Mouse (Mus musculus) lung, embryonic 15.5 days (tissue): ENCODE results near the gene Zfp628. TPM values are rescaled to one million over a fixed set of nuclear protein-coding genes. Genes with fewer than 3 reads are reported as not detected.
A peak's percentile ranks its signal among the peaks of the same experiment; 100 is the strongest.

Experiments
- ATAC-seq: fragments of 200-750 bp; cut with Nextera tagmentation; 2 replicates; pipeline ENCODE4 v1.8.0; 2017; ENCODE audit warnings: moderate number of reproducible peaks, borderline replicate concordance; ENCODE audit not compliant: low FRiP score, low TSS enrichment; ENCODE audit errors: extremely low read depth
- H3K27ac ChIP-seq: fragments of 300-500 bp; sonication (generic); 2 replicates; pipeline ENCODE4 v1.5.1; 2015; ENCODE audit warnings: moderate library complexity, mild to moderate bottlenecking, inconsistent platforms
- H3K27me3 ChIP-seq: fragments of 300-500 bp; sonication (generic); 2 replicates; pipeline ENCODE4 v1.6.1; 2015; ENCODE audit warnings: inconsistent platforms
- H3K36me3 ChIP-seq: fragments of 300-500 bp; sonication (generic); 2 replicates; pipeline ENCODE4 v1.6.1; 2015; ENCODE audit warnings: inconsistent platforms
- H3K4me1 ChIP-seq: fragments of 300-500 bp; sonication (generic); 2 replicates; pipeline ENCODE4 v1.6.1; 2015; ENCODE audit warnings: inconsistent platforms
- H3K4me2 ChIP-seq: fragments of 300-500 bp; sonication (generic); 2 replicates; pipeline ENCODE4 v1.6.1; 2015; ENCODE audit warnings: inconsistent platforms, mild to moderate bottlenecking, moderate library complexity
- H3K4me3 ChIP-seq: fragments of 300-500 bp; sonication (generic); 2 replicates; pipeline ENCODE4 v1.5.1; 2015; ENCODE audit warnings: mild to moderate bottlenecking, inconsistent platforms
- H3K9ac ChIP-seq: fragments of 300-500 bp; sonication (generic); 2 replicates; pipeline ENCODE4 v1.6.1; 2015; ENCODE audit warnings: inconsistent platforms
- H3K9me3 ChIP-seq: fragments of 300-500 bp; sonication (generic); 2 replicates; pipeline ENCODE4 v1.6.1; 2016; ENCODE audit warnings: inconsistent platforms
- WGBS: fragments of 180-500 bp; shearing (Covaris S2); methylation state at CpG from one replicate; pipeline ENCODE4 v1.1.7; 2015; 5-methylcytosine and 5-hydroxymethylcytosine counted together
- polyA plus RNA-seq: library from polyadenylated mRNA; unstranded; fragments of >200 nt; fragmentation: Nextera tagmentation; extraction: Ambion mirVana; gene quantifications from 2 replicates; pipeline ENCODE4 v1.2.1, GENCODE M21; 2015

Gene Zfp628
- polyA plus RNA-seq, 1 experiment from 2014 or later, result 3.4 TPM

DNA sequence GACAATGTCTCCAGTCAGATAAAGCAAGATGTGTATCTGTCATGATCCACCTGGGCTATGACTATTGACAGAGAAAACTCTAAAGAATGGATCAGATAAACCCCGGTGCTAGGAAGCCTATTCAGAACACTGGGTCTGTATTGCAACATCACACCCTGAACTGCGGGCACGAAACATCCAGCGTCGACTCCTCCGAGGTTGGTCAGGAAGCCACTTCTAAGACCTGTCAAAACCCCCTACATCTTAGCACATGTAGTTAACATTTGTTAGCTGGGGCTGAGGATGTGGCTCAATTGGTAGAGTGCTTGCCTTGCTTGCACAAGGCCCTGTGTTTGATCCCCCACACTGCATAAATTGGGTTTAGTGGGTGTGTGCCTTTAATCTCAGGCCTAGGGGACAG lies 33.4 kb downstream of the Zfp628 start:
- Histone ChIP-seq H3K9ac (no peak overlapping the region), H3K27ac (no peak overlapping the region), H3K4me1 (peaks cover 4% of the 10 kb centered on the region), H3K4me3 (no peak overlapping the region), H3K4me2 (no peak overlapping the region), H3K9me3 (no peaks in the 10 kb centered on the region), H3K36me3 (no peaks in the 10 kb centered on the region), H3K27me3 (no peaks in the 10 kb centered on the region)
- 29% methylated on average over 6 of the region's 6 CpGs for WGBS
- ATAC-seq, result no peak

DNA sequence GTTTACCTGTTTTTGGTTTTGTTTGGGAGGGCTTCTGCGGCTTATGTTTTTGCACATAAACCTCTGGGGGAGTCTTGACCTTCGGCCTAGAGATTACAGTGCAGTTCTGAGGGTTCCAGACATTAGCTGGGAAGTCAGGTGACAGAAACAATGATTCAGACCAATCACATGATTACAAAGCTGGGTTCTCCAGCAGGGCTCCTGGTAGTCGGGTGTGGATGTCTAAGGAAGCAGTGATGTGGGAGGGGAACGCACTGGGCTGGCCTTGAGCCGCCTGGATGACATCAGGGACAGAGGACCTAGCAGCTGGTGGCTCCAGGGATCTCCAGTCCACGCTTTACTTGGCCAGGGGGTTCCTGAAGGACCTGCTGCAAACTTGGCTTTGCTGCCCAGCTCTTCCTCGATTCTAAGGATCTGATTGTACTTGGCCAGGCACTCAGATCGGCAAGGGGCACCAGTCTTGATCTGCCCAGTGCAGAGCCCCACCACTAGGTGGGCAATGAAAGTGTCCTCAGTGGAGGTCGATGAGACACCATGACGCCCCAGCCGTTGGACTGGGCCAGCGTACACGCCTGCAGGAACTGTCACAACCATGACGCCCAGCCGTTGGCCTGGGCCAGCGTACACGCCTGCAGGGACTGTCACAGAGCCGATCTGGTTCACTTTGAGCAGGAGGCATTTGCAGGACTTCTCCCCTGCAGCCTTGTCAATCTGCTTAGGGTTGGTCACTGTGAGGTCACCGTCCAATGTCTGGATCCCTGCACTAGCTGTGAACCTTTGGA lies 35.7 kb downstream of the Zfp628 start:
- Histone ChIP-seq H3K36me3 (no peaks in the 10 kb centered on the region), H3K4me1 (peaks cover 12% of the 10 kb centered on the region), H3K4me2 (no peak overlapping the region), H3K4me3 (no peak overlapping the region), H3K9me3 (no peaks in the 10 kb centered on the region), H3K9ac (no peak overlapping the region), H3K27me3 (no peaks in the 10 kb centered on the region), H3K27ac (no peak overlapping the region)
- 79% methylated on average over 19 of the region's 19 CpGs for WGBS
- no peak for ATAC-seq

DNA sequence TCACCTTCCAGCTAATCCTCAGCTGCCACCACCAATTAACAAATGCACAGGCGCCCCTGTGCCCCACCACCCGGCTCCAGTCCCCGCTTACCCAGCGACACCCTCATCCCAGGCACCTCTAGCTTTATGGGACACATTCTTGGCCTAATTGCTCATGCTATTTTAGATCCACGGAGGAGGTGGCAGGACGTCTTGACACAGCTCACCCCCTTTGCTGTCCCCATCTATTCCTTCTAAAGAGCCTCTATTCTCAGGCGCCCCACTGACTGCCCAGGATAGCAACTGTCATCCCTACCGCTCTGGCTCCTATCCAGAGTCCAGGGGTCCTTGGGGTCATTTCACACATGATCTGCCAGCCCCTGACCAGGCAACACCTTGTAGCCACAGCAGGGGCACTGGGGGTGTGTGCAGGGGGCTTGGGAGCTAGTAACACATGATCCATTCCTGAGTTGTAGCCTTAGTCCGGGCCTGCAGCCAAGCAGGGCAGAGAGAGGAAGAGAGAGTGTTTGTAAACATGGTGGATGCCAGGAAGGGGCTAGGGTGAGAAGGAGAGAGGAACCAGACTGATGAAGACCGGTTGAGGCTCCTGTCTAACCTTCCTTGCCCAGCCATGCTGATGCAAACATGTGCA lies 38.9 kb downstream of the Zfp628 start:
- peak; percentile 73 for ATAC-seq
- no peaks in the 10 kb centered on the region for H3K27me3 ChIP-seq
- no peak overlapping the region for H3K9ac ChIP-seq
- WGBS, result 7% methylated on average over 10 of the region's 10 CpGs
- H3K4me3 ChIP-seq, result no peak overlapping the region
- peaks cover 12% of the 10 kb centered on the region for H3K4me1 ChIP-seq
- no peaks in the 10 kb centered on the region for H3K9me3 ChIP-seq
- no peak overlapping the region for H3K4me2 ChIP-seq
- H3K27ac ChIP-seq, result no peak overlapping the region
- no peaks in the 10 kb centered on the region for H3K36me3 ChIP-seq

DNA sequence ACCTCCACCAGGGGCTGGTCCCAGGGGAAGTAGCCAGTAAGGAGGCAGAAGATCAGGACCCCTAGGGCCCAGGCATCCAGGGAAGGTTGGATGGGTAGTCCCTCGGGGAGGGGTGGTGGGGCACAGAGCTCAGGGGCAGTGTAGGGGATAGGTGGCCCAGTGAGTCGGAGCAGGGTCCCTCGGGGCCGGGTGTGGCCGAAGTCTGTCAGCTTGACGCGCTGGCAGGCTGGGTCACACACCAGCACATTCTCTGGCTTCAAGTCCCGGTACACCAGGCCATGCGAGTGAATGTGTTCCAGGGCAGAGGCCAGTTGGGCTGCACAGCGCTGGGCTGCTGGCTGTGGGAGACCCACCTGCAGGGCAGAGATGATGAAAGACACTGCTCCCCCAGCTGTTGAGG lies 42.3 kb downstream of the Zfp628 start:
- Histone ChIP-seq H3K27me3 (no peaks in the 10 kb centered on the region), H3K27ac (no peak overlapping the region), H3K4me1 (peaks cover 12% of the 10 kb centered on the region), H3K4me3 (no peak overlapping the region), H3K36me3 (no peaks in the 10 kb centered on the region), H3K9me3 (no peaks in the 10 kb centered on the region), H3K4me2 (no peak overlapping the region), H3K9ac (no peak overlapping the region)
- 80% methylated on average over 10 of the region's 10 CpGs for WGBS
- no peak for ATAC-seq

DNA sequence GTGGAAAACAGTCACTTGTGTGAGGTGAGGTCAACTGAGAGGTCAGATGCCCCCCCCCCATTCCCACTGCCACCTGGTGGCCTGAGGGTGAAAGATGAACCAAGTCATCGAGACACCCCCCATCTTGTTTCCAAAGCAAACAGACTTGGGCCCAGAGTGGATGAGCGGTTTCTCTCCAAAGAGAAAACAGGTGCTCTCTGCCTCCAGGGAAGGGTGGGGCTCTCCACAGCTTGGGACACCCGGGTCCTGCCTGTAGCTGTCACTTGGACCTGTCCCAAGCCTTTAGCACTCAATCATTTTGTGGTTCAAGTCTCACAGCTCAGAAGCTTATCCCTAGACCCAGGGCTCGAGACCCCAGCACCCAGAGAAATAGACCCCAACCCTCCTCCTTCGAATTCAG lies 48.5 kb downstream of the Zfp628 start:
- H3K9me3 ChIP-seq, result no peaks in the 10 kb centered on the region
- H3K4me3 ChIP-seq, result no peak overlapping the region
- H3K27me3 ChIP-seq, result no peaks in the 10 kb centered on the region
- no peak overlapping the region for H3K4me2 ChIP-seq
- H3K36me3 ChIP-seq, result no peaks in the 10 kb centered on the region
- 56% methylated on average over 5 of the region's 5 CpGs for WGBS
- peaks cover 4% of the 10 kb centered on the region; the same call in 1 of the 2 replicates for H3K4me1 ChIP-seq
- H3K27ac ChIP-seq, result no peak overlapping the region
- no peak overlapping the region for H3K9ac ChIP-seq
- no peak for ATAC-seq

DNA sequence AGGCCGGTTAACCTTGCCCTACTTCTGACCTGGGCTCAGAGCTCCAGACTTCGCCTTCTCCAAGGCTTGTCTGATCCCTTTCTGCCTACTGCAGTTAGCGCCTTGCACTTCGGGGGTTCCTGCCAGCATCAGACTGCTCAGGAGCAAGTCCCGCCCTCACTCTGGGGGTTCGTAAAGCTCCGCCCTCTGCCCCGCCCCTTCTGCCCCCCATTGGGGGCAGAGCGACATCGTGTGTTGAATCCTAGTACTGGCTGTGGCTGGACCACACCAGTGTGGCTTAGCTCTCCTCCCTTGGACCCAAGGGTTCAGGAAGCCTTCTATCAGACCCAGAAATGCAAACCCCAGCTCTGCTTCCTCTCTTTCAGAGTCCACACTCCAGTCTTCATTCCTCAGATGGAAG lies 49.3 kb downstream of the Zfp628 start, which contains the start of gene Sbk2:
TSS of gene Sbk2 (minus strand) at position 135 of the 400 bp plus-strand sequence.
- 3% methylated on average over 10 of the region's 10 CpGs for WGBS
- Histone ChIP-seq H3K4me2 (peak within 1 kb of the TSS; percentile 27; the same call in 1 of the 2 replicates), H3K27ac (no peak within 1 kb of the TSS), H3K36me3 (no peaks in the 10 kb centered on the region), H3K4me1 (peaks cover 4% of the 10 kb centered on the region; the same call in 1 of the 2 replicates), H3K27me3 (no peaks in the 10 kb centered on the region), H3K9ac (no peak within 1 kb of the TSS), H3K4me3 (0 out of 2 replicates have a peak within 1 kb of the TSS, but pooled peaks have one; percentile 5), H3K9me3 (no peaks in the 10 kb centered on the region)
- peak; percentile 93 for ATAC-seq

DNA sequence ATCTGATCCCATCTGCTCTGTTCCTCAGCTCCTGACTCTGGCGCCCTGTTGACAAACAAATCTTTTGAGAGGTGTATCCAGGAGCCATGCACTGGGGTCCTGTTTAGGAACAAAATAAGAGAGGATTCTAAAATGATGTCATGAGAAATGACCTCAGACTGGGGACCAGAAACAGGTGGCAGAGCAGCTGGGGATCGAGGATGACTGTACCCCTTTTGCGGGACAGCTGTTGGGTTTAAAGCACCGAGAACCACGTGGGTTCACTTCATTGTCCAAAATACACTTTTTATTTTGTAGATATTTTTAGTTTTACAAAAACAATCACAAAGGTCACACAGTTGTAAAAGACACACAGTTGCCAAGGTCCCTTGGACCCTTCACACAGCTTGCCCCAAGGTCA lies 50.0 kb downstream of the Zfp628 start:
- Histone ChIP-seq H3K9me3 (no peaks in the 10 kb centered on the region), H3K4me1 (peaks cover 4% of the 10 kb centered on the region; the same call in 1 of the 2 replicates), H3K4me2 (no peak overlapping the region), H3K4me3 (no peak overlapping the region), H3K9ac (no peak overlapping the region), H3K27ac (no peak overlapping the region), H3K27me3 (no peaks in the 10 kb centered on the region), H3K36me3 (no peaks in the 10 kb centered on the region)
- 76% methylated on average over 5 of the region's 5 CpGs for WGBS
- no peak for ATAC-seq

DNA sequence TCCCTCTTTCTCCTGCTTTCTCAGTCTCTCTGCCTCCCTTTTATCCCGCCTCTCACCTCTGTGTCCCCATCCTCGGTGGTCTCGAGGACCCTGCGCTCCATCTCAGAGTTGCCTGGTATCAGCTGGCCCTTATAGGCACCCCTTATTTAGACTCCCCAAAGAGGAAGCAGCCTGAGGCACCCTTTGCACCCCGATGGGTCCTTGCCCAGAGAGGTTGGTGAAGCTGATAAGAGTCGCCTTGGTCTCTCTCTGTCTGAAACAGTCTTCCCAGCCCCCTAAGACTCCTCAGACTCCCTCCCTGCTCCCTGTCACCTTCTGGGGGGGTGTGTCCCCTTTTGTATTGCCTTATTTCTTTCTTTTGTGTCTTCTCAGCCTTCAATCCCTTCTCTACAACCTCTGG lies 56.1 kb downstream of the Zfp628 start, which contains the start of gene Sbk3:
TSS of gene Sbk3 (minus strand) at position 101 of the 400 bp plus-strand sequence.
- Histone ChIP-seq H3K27ac (peak within 1 kb of the TSS; percentile 74), H3K4me1 (peaks cover 14% of the 10 kb centered on the region; the same call in 1 of the 2 replicates), H3K9me3 (no peaks in the 10 kb centered on the region), H3K4me2 (no peak within 1 kb of the TSS), H3K4me3 (no peak within 1 kb of the TSS), H3K36me3 (no peaks in the 10 kb centered on the region), H3K27me3 (no peaks in the 10 kb centered on the region), H3K9ac (no peak within 1 kb of the TSS)
- WGBS, result 42% methylated on average over 6 of the region's 6 CpGs
- no peak for ATAC-seq

Other genes starting within 250 kb of the Zfp628 start
- gene Hspbp1, start 230.1 kb upstream of the Zfp628 start, polyA plus RNA-seq, result 99.4 and 99.6 TPM in 2 replicates
- gene Brsk1, start 224.6 kb upstream of the Zfp628 start, polyA plus RNA-seq, result 0.87 and 1.1 TPM in 2 replicates
- gene Tmem150b, start 190.0 kb upstream of the Zfp628 start, polyA plus RNA-seq, result 0.07 and 0.10 TPM in 2 replicates
- 53.9 and 60.3 TPM in 2 replicates for gene Kmt5c, start 175.1 kb upstream of the Zfp628 start, polyA plus RNA-seq
- gene Cox6b2, start 162.1 kb upstream of the Zfp628 start, polyA plus RNA-seq, result 62.9 and 64.1 TPM in 2 replicates
- gene Fam71e2, start 143.9 kb upstream of the Zfp628 start, polyA plus RNA-seq, result not detected in 2 replicates
- gene Il11, start 132.4 kb upstream of the Zfp628 start, polyA plus RNA-seq, result 0.19 and 0.26 TPM in 2 replicates
- 0.57 and 0.76 TPM in 2 replicates for gene Tmem190, start 132.3 kb upstream of the Zfp628 start, polyA plus RNA-seq
- 20.8 and 21.4 TPM in 2 replicates for gene Tmem238, start 125.6 kb upstream of the Zfp628 start, polyA plus RNA-seq
- 314 and 334 TPM in 2 replicates for gene Rpl28, start 122.3 kb upstream of the Zfp628 start, polyA plus RNA-seq
- gene Ube2s, start 102.6 kb upstream of the Zfp628 start, polyA plus RNA-seq, result 409 and 411 TPM in 2 replicates
- 0.94 and 1.3 TPM in 2 replicates for gene Shisa7, start 70.5 kb upstream of the Zfp628 start, polyA plus RNA-seq
- 10.6 and 12.3 TPM in 2 replicates for gene Isoc2b, start 45.0 kb upstream of the Zfp628 start, polyA plus RNA-seq
- 0.63 and 0.81 TPM in 2 replicates for gene Isoc2a, start 38.1 kb upstream of the Zfp628 start, polyA plus RNA-seq
- 0.16 TPM in 1 of 2 replicates, not detected in the other for gene Gm36210, start 8.7 kb upstream of the Zfp628 start, polyA plus RNA-seq
- 2.8 and 3.7 TPM in 2 replicates for gene Nat14, start 6.8 kb downstream of the Zfp628 start, polyA plus RNA-seq
- gene Ssc5d, start 10.6 kb downstream of the Zfp628 start, polyA plus RNA-seq, result 1.6 and 2.2 TPM in 2 replicates
- 0.39 and 1.2 TPM in 2 replicates for gene Sbk2, start 49.2 kb downstream of the Zfp628 start, polyA plus RNA-seq
- gene Sbk3, start 56.0 kb downstream of the Zfp628 start, polyA plus RNA-seq, result 0.52 and 0.77 TPM in 2 replicates
- gene Zfp579, start 80.9 kb downstream of the Zfp628 start, polyA plus RNA-seq, result 31.5 and 32.0 TPM in 2 replicates
- gene Zfp524, start 99.2 kb downstream of the Zfp628 start, polyA plus RNA-seq, result 15.8 TPM in 2 replicates
- 45.5 and 47.3 TPM in 2 replicates for gene Fiz1, start 99.5 kb downstream of the Zfp628 start, polyA plus RNA-seq
- 1.2 TPM in 1 of 2 replicates, not detected in the other for gene Gm44973, start 100.3 kb downstream of the Zfp628 start, polyA plus RNA-seq
- 6.4 and 6.7 TPM in 2 replicates for gene Zfp865, start 105.2 kb downstream of the Zfp628 start, polyA plus RNA-seq
- 7.0 and 7.6 TPM in 2 replicates for gene Ccdc106, start 105.3 kb downstream of the Zfp628 start, polyA plus RNA-seq
- gene 4632433K11Rik, start 118.9 kb downstream of the Zfp628 start, polyA plus RNA-seq, result not detected in 2 replicates
- gene Zfp784, start 123.2 kb downstream of the Zfp628 start, polyA plus RNA-seq, result 4.9 and 5.0 TPM in 2 replicates
- 29.2 and 30.0 TPM in 2 replicates for gene Zfp580, start 136.3 kb downstream of the Zfp628 start, polyA plus RNA-seq
- 147 and 150 TPM in 2 replicates for gene U2af2, start 146.9 kb downstream of the Zfp628 start, polyA plus RNA-seq
- gene Epn1, start 165.0 kb downstream of the Zfp628 start, polyA plus RNA-seq, result 55.1 and 60.5 TPM in 2 replicates
- not detected in 2 replicates for gene Rfpl4, start 201.7 kb downstream of the Zfp628 start, polyA plus RNA-seq
- 0.47 and 0.64 TPM in 2 replicates for gene Rasl2-9, start 210.7 kb downstream of the Zfp628 start, polyA plus RNA-seq
- gene Vmn1r55, start 234.5 kb downstream of the Zfp628 start, polyA plus RNA-seq, result not detected in 2 replicates